Mouse (Mus musculus) frontal cortex, postnatal 14 days (tissue): ENCODE results near the gene Gucd1.
"Not testable (repeated sequence)": the region's sequence is repeated elsewhere in the genome, so short reads cannot be mapped to it uniquely, and the experiment has no call there.

ENCODE experiments used
- DNase-seq, 2 experiments: peaks; one replicate each; pipeline ENCODE4 v3.0.0; 2022; ENCODE audit warnings: low spot score in 2 of 2

The Gucd1 gene

GRCm38 (mm10) chr10:75475139-75475850 lies 42.5 kb downstream of the Gucd1 start:
- DNase-seq: not testable (repeated sequence)

- DNase-seq: no peak
Observed at GRCm38 (mm10) chr10:75474571-75474970, 43.2 kb downstream of the Gucd1 start.

- no peak for DNase-seq
Observed at GRCm38 (mm10) chr10:75473411-75473810, 44.4 kb downstream of the Gucd1 start.

GRCm38 (mm10) chr10:75465781-75466550 lies 51.8 kb downstream of the Gucd1 start:
- DNase-seq: no peak

GRCm38 (mm10) chr10:75462728-75463127 lies 55.0 kb downstream of the Gucd1 start:
- no peak for DNase-seq

- DNase-seq: no peak
Observed at GRCm38 (mm10) chr10:75458329-75458728, 59.4 kb downstream of the Gucd1 start.

- no peak for DNase-seq
Observed at GRCm38 (mm10) chr10:75457852-75458251, 59.9 kb downstream of the Gucd1 start.

GRCm38 (mm10) chr10:75456061-75456831 lies 61.5 kb downstream of the Gucd1 start:
- DNase-seq: not testable (repeated sequence)

GRCm38 (mm10) chr10:75451036-75451786 lies 66.6 kb downstream of the Gucd1 start:
- DNase-seq: no peak

- DNase-seq: no peak
Observed at GRCm38 (mm10) chr10:75450331-75450730, 67.4 kb downstream of the Gucd1 start.

GRCm38 (mm10) chr10:75448806-75449420 lies 68.9 kb downstream of the Gucd1 start:
- DNase-seq: no peak

- DNase-seq: no peak
Observed at GRCm38 (mm10) chr10:75447489-75447888, 70.3 kb downstream of the Gucd1 start.

GRCm38 (mm10) chr10:75446501-75447083 lies 71.2 kb downstream of the Gucd1 start:
- DNase-seq: no peak

- no peak for DNase-seq
Observed at GRCm38 (mm10) chr10:75445030-75445429, 72.7 kb downstream of the Gucd1 start.

- no peak for DNase-seq
Observed at GRCm38 (mm10) chr10:75444111-75444826, 73.5 kb downstream of the Gucd1 start.

GRCm38 (mm10) chr10:75443017-75443416 lies 74.8 kb downstream of the Gucd1 start:
- DNase-seq: no peak

- no peak for DNase-seq
Observed at GRCm38 (mm10) chr10:75441800-75442199, 76.0 kb downstream of the Gucd1 start.

GRCm38 (mm10) chr10:75440756-75441155 lies 77.0 kb downstream of the Gucd1 start:
- no peak for DNase-seq

- peak in 1 of 2 experiments; percentile 29 for DNase-seq
Observed at GRCm38 (mm10) chr10:75439211-75439811, 78.5 kb downstream of the Gucd1 start.
